Mouse (Mus musculus) gastrocnemius, postnatal 10 days (tissue): Measurements from ENCODE around the gene Tll2. TPM values are rescaled to one million over a fixed set of nuclear protein-coding genes. Genes with fewer than 3 reads are reported as not detected.

Experiments
- DNase-seq: peaks from one replicate; pipeline ENCODE4 v3.0.0; 2021; ENCODE audit warnings: mixed read lengths
- total RNA-seq, 2 experiments: library from RNA; stranded (reverse); gene quantifications; 2 replicates each; pipeline ENCODE4 v1.2.3; 2021

Tll2 gene
- total RNA-seq, 2 experiments from 2014 or later = 0.42 to 0.52 TPM

GRCm38 (mm10) chr19:41087901-41088300 is 118.7 kb downstream of the Tll2 start:
- DNase-seq = no peak

DNA sequence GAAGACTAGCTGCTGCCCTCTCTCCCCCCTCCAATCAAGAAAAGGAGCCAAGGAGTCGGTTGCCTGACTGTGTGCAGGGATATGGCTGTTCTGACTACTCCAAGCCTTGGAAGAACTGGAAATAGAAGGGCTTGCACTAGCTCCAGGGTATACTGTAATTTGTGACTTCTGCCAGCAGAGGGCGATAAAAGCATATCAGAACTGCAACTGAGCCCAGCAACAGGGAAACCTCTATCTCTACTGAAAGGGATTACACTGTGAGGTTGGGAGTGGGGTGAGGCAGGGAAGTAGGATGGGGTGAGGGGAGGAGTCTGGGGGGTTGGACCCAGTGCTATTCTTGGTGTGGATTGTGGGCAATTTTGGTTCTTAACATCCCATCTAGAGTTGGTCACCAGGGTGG is 119.9 kb downstream of the Tll2 start:
- peak; percentile 66 for DNase-seq

DNA sequence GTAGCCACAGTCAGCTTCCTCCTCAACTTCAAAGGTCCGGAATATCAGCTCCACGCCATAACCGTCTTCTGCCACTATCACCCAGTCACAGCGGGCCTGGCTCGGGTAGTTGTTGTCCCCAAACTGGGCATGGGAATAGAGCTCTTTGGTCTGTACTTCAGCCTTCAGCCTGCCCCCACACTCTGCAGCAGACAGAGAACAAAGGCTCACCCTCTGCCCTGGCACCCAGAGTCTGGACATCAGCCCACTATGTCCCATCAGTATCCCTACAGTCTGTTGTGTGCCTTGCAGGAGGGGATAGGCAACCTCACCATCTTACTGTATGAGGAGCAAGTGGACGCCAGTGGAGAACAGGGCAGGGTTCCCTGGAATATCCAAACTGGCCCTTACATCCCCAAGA is 120.3 kb downstream of the Tll2 start:
- DNase-seq = no peak

- no peak for DNase-seq
These were observed 123.0 kb downstream of the Tll2 start for GRCm38 (mm10) chr19:41083646-41084045.

GRCm38 (mm10) chr19:41081589-41081988 is 125.0 kb downstream of the Tll2 start:
- DNase-seq = no peak

DNA sequence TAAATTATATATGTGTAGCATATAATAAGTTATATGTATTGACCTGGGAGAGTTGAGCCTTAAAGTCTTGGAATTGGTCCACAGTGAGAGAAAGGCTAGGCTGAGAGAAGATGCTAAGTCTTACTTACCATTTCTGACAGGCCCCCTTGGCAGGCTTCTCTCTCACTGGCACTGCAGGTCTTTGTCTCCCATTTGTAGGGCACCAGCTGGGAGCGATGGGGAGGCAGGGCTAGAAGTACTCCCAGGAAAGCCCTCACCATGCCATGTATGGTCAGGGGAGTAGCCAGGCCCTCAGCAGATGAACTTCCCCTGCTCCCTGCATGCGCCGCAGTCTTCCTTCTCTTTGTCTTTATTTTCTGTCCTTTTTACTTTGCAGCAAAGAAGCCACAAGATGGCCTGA is 129.7 kb downstream of the Tll2 start, which contains the start of gene Opalin:
Gene Opalin, minus strand, starts transcription at position 208 of the 400 bp plus-strand sequence.
- no peak for DNase-seq

DNA sequence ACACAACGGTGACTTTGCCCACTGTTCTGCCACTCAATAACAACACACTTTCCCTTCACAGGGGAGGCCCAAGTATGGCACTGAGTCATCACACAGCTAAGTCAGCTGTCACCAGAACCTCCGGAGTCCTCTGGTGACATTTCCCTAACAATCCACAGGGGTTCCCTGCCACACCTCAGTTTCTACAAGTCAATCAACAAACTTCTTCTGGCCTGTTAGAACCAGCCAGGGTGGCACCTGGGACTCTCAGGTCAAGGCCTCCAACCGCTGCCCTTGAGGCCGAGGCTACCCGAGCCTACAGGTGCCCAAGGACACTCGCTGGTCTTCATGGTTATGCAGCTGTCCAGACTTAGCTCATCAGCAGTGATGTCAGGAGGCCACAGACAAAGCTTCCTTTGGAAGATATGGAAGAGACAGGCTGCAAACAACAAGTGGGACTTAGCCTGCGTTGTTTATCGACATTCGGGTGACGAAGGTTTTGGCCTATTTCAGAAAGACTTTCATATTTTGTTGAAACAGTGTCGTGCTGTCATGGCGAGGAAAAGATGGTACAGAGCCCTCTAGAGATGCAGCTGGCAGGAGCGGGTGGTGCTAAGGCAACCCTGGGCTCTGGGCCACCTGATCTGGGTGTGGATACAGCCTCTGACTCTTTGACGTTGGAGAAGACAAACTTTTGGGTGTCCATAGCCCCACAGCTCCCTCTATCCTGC is 132.7 kb downstream of the Tll2 start:
- no peak for DNase-seq

GRCm38 (mm10) chr19:41071500-41071899 is 135.1 kb downstream of the Tll2 start:
- peak; percentile 92 for DNase-seq

DNA sequence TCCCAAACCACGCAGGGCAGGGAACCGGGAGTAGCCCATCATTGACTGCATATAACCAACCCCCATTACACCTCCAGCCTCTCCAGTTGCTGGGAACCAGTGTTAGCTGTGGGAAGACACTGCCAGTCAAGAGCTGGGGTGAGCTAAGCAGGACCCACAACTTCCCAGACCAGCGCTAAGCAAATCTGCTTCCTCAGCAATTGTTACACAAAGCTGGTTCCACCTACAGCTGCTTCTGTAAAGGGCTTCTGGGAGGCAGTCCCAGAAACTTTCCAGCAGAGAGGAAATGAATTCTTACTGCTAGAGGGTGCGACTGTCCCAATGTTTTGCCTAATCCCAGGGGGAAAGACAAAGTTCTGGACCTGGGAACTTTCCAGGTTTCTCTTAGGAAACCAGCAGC is 151.9 kb downstream of the Tll2 start:
- no peak for DNase-seq

DNA sequence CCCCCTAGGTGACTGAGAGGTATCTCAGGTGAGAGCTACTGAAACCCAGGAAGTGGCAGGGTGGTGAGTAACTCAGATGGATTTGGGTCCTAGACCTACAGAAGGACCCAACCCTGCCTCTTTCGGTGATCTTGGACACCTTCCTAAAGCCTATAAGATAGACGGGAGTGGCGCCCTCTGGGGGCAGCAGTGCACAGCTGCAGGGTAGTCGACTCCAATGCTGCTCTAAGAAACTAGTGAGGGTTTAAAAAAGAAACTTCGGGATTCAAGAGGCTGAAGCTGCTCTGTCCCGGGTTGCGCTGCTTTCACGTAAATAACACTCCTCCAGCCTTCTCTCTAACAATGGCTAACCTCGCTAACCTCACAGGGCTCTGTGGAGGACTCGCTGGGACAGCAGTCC is 153.1 kb downstream of the Tll2 start:
- peak; percentile 22 for DNase-seq

GRCm38 (mm10) chr19:41052247-41052646 is 154.4 kb downstream of the Tll2 start:
- DNase-seq = no peak

DNA sequence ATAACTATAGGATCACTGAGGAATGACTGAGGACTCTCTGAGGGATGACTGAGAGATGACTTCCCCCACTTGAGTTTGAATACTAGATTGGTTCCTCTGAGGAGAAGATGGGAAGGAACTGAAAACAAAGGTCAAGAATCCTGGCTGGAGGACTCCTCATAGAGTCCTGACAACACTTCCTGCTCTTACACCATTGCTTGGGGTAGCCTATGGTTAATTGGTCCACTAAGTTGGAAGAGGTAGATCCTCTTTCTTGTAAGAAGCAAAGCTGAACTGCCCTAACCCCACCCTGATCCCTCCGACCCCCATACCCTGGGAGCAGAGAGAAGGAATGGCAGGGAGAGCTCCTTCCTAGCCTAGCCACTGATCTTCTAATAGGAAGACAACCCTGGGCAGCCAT is 154.9 kb downstream of the Tll2 start:
- no peak for DNase-seq

GRCm38 (mm10) chr19:41048187-41048559 is 158.5 kb downstream of the Tll2 start:
- no peak for DNase-seq

DNA sequence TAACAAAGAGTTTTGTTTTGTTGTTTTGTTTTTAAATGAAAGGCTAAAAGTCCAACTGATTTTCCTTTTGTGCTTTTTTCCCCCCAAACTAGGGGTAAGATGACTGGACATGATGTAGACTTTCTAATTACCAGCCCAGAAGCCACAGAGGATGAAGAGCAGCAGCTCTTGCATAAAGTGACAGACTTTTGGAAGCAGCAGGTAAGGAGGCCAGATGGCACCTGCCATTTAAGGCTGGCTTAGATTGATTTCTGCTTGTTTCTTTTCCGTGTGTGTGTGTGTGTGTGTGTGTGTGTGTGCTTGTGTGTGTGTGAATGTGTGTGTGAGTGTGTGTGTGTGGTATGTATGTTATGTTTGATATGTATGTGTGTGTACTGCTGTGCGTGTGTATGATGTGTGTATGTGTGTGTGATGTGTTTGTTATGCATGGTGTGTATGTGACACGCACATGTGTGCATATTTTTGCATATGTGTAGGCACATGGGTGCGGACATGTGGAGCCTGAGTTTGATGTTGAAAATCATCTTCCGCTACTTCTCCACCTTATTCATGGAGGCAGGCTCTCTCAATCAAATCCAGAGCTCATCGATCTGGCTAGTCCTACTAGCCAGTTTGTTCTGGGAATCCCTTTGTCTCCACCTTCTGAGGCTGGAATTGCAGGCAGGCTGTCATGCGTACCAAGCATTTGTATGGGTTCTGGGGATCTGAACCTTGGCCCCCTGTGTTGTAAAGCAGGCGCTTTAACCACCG is 159.0 kb downstream of the Tll2 start:
- no peak for DNase-seq

DNA sequence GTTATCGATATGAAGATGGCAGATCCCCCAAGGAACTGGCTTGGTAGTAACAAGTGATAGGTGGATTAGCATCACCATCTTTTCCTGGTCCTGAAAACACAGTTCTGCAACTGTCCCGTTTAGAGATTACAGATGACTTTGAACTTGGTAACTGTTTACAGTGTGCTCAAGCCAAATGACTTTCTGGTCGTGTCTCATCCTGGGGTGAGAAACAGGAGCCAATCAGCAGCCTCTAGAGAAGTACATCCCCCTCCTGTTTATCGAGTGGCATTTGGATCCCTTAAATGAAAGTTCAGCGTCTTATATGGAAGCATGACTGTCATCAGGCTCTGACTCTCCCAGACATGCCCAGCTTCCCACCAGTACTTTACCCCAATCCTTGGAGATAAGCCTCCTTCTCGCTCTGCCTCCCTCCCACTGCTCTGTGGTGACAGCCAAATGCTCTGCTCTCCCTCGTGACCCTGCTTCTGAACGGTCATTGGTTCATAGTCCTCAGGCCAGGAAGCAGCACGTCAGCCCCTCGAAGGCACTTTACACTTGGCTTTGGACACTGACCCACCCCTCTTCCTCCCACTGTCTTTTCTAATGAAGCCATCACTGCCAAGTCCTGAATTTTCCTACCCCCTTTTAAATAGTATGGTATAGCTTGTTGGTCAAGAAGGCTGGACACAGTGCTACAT is 161.4 kb downstream of the Tll2 start:
- DNase-seq = no peak

GRCm38 (mm10) chr19:41039110-41039509 is 167.5 kb downstream of the Tll2 start:
- DNase-seq = no peak

DNA sequence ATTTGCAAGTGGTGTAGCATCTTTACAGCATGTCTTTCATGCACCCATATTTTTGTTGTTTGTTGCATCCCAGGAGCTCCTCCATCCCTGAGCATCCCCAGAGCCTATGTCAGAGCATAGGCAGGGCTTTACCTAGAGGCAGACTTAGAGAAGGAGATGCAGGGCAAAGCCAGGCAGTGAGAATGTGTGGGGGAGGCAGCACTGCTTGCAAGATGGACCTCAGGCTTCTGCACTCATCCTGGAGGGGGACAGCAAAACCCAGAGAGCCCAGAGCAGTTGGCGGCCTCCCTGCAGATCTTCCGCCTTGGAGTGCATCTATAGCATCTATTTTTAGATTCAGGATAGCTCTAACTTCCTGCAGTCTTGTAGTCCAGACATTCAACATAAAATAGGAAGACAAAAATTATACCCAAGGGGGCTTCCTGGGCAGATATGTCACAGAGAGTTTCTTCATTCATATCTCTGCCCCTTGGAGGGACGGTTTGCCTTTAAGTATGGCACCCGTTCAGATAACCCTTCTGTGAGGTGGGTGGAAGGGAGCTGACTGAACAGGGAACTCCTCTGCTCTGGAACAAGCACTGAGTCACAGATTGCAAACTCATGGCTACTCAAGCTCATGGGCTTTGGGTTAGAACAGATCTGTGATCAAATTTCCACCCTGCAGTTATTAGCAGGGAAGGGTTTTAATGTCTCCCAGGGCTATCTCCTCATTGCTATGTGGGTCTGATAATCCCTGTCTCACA is 170.7 kb downstream of the Tll2 start:
- DNase-seq = no peak

Other genes with a start within 250 kb of the Tll2 start
- 1 to 10 TPM in 1 of 2 experiments, under 1 TPM in 1; 0.31 to 1.8 TPM for gene Blnk, start 212.3 kb downstream of the Tll2 start, total RNA-seq
- gene Dntt, start 177.6 kb downstream of the Tll2 start, total RNA-seq = under 1 TPM in 1 of 2 experiments, not detected in 1; 0.38 TPM
- gene Opalin, start 129.7 kb downstream of the Tll2 start, total RNA-seq = not detected
- 10 to 100 TPM; 92.6 to 99.5 TPM for gene Tm9sf3, start 57.2 kb upstream of the Tll2 start, total RNA-seq
- 1 to 10 TPM in 1 of 2 experiments, under 1 TPM in 1; 0.87 to 2.7 TPM for gene Pik3ap1, start 178.3 kb upstream of the Tll2 start, total RNA-seq